In the genomic region with DNA sequence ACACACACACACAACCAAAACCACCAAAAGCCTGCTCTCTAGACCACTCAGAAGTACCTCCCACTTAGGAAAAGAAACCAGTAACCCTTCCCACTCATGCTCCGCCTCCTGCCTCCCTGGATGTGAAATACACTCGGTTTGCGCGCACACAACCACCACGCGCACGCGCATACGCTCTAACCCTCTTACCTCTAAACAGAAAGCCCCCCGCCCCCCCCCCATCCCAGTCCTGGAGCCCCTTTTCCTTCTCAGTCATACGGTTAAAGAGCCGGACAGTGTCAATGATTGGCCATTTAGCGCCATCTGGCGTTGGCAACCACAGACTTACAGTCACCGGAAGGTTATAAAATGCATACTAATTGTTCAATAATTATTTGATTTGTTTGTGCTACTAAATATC, we compare ENCODE assay signal across 8 mouse cellular contexts. TPM values are rescaled to one million over a fixed set of nuclear protein-coding genes. Genes with fewer than 3 reads are reported as not detected.
DNase-seq lines count a peak whose midpoint lies in the region; ATAC-seq and TF ChIP-seq lines count a peak whose summit lies in the region.

No protein-coding gene starts in this region.

- H3K79me2 ChIP-seq in liver, adult 2 months (ENCODE audit: control insufficient read depth, insufficient read depth, low read length): no peaks in the 10 kb centered on the region

- peak overlapping the region; percentile 81 for H3K27ac ChIP-seq in embryonic facial prominence, embryonic 11.5 days (replicated peaks; ENCODE audit: low read depth, low read length)
- no peak overlapping the region for H3K27ac ChIP-seq in hindbrain, embryonic 11.5 days (ENCODE audit: low read depth, low read length)
- no peak overlapping the region for H3K27ac ChIP-seq in liver, adult 2 months (replicated peaks; ENCODE audit: insufficient read depth, low read depth, low read length)
- no peak overlapping the region for H3K27ac ChIP-seq in midbrain, embryonic 16.5 days (ENCODE audit: low read length)

- peak overlapping the region; percentile 35 for H3K4me3 ChIP-seq in embryonic facial prominence, embryonic 11.5 days (ENCODE audit: low read depth, low read length)
- H3K4me3 ChIP-seq in hindbrain, embryonic 11.5 days (ENCODE audit: low read depth, low read length): no peak overlapping the region
- H3K4me3 ChIP-seq in liver, adult 2 months (ENCODE audit: insufficient read depth, low read depth, low read length): 0 out of 2 replicates have a peak overlapping the region, but pooled peaks have one; percentile 18
- H3K4me3 ChIP-seq in midbrain, embryonic 16.5 days (ENCODE audit: low read depth, low read length): peak overlapping the region; percentile 45; the same call in 1 of the 2 replicates

- no peaks in the 10 kb centered on the region for H3K9me3 ChIP-seq in embryonic facial prominence, embryonic 11.5 days (replicated peaks; ENCODE audit: control insufficient read depth, low read length)
- H3K9me3 ChIP-seq in hindbrain, embryonic 11.5 days (ENCODE audit: control insufficient read depth, low read length): no peaks in the 10 kb centered on the region
- no peaks in the 10 kb centered on the region for H3K9me3 ChIP-seq in midbrain, embryonic 16.5 days (replicated peaks; ENCODE audit: control insufficient read depth, low read length, poor library complexity, severe bottlenecking)

- H3K27me3 ChIP-seq in embryonic facial prominence, embryonic 11.5 days (ENCODE audit: control insufficient read depth, insufficient read depth, low read length): peaks cover 3% of the 10 kb centered on the region
- peaks cover 16% of the 10 kb centered on the region for H3K27me3 ChIP-seq in hindbrain, embryonic 11.5 days (ENCODE audit: control insufficient read depth, insufficient read depth, low read length)
- H3K27me3 ChIP-seq in liver, adult 2 months (ENCODE audit: control insufficient read depth, insufficient read depth, low read length): peaks cover 10% of the 10 kb centered on the region
- H3K27me3 ChIP-seq in midbrain, embryonic 16.5 days (ENCODE audit: control insufficient read depth, insufficient read depth, low read depth, low read length): peaks cover 27% of the 10 kb centered on the region

- peak; percentile 59 for TF ChIP-seq CTCF in liver, adult 2 months (IDR thresholded peaks at IDR 0.05; ENCODE audit: low read depth, low read length)

- no peaks in the 10 kb centered on the region for H3K36me3 ChIP-seq in embryonic facial prominence, embryonic 11.5 days (replicated peaks; ENCODE audit: control insufficient read depth, insufficient read depth, low read depth, low read length)
- H3K36me3 ChIP-seq in hindbrain, embryonic 11.5 days (ENCODE audit: control insufficient read depth, insufficient read depth, low read length): no peaks in the 10 kb centered on the region
- no peaks in the 10 kb centered on the region for H3K36me3 ChIP-seq in liver, adult 2 months (ENCODE audit: control insufficient read depth, insufficient read depth, low read length)
- H3K36me3 ChIP-seq in midbrain, embryonic 16.5 days (ENCODE audit: control insufficient read depth, insufficient read depth, low read length): no peaks in the 10 kb centered on the region

- peaks cover 20% of the 10 kb centered on the region for H3K4me1 ChIP-seq in embryonic facial prominence, embryonic 11.5 days (ENCODE audit: control insufficient read depth, insufficient read depth, low read length)
- peaks cover 20% of the 10 kb centered on the region for H3K4me1 ChIP-seq in hindbrain, embryonic 11.5 days (replicated peaks; ENCODE audit: control insufficient read depth, insufficient read depth, low read length)
- peaks cover 9% of the 10 kb centered on the region; the same call in 1 of the 2 replicates for H3K4me1 ChIP-seq in liver, adult 2 months (ENCODE audit: control insufficient read depth, insufficient read depth, low read length)
- peaks cover 12% of the 10 kb centered on the region for H3K4me1 ChIP-seq in midbrain, embryonic 16.5 days (ENCODE audit: control insufficient read depth, insufficient read depth, low read length)

- peak overlapping the region; percentile 97 for H3K4me2 ChIP-seq in embryonic facial prominence, embryonic 11.5 days (ENCODE audit: low read depth, low read length)
- H3K4me2 ChIP-seq in hindbrain, embryonic 11.5 days (replicated peaks; ENCODE audit: low read depth, low read length): peak overlapping the region; percentile 57; the same call in 1 of the 2 replicates
- H3K4me2 ChIP-seq in midbrain, embryonic 16.5 days (ENCODE audit: low read length): peak overlapping the region; percentile 79

- no peak overlapping the region; the same call in 1 of the 2 replicates for H3K9ac ChIP-seq in embryonic facial prominence, embryonic 11.5 days (replicated peaks; ENCODE audit: low read length)
- H3K9ac ChIP-seq in hindbrain, embryonic 11.5 days (ENCODE audit: low read depth, low read length): no peak overlapping the region
- no peak overlapping the region for H3K9ac ChIP-seq in liver, adult 2 months (ENCODE audit: low read depth, low read length)
- peak overlapping the region; percentile 34; the same call in 1 of the 2 replicates for H3K9ac ChIP-seq in midbrain, embryonic 16.5 days (ENCODE audit: low read depth, low read length)

- peak; percentile 72 for DNase-seq in kidney, adult 18-20 months
- no peak for DNase-seq in kidney, adult 11 months
- DNase-seq in MEL-GATA-1-ER (ENCODE audit: extremely low read depth, low read depth): peak; percentile 38
- peak; percentile 93 for DNase-seq in embryonic facial prominence, embryonic 11.5 days (ENCODE audit: low spot score)
- DNase-seq in hindbrain, embryonic 11.5 days (ENCODE audit: low spot score): peak; percentile 87
- no peak for DNase-seq in liver, adult 2 months (ENCODE audit: extremely low read depth, low read depth, low spot score)
- no peak for DNase-seq in right cerebral cortex, adult 18-20 months

- no peak for ATAC-seq in embryonic facial prominence, embryonic 11.5 days (replicated peaks; ENCODE audit: insufficient number of reproducible peaks, low FRiP score, low TSS enrichment, low read depth)
- 0 out of 2 replicates have a peak, but pooled peaks have one; percentile 20 for ATAC-seq in hindbrain, embryonic 11.5 days (ENCODE audit: low FRiP score)
- ATAC-seq in midbrain, embryonic 16.5 days: no peak

- WGBS in embryonic facial prominence, embryonic 11.5 days: under 1% methylated on average over 15 of the region's 15 CpGs
- 2% methylated on average over 15 of the region's 15 CpGs for WGBS in hindbrain, embryonic 11.5 days
- WGBS in liver, adult 2 months: 3% methylated on average over 15 of the region's 15 CpGs
- WGBS in midbrain, embryonic 16.5 days: under 1% methylated on average over 15 of the region's 15 CpGs

- no peak for TF ChIP-seq POLR2A in liver, adult 2 months (IDR thresholded peaks at IDR 0.05; ENCODE audit: extremely low read depth, insufficient read depth, low read length)

RNA-seq across cellular contexts. Expression of gene Cd248, which starts 5.2 kb away (rescaled TPM):
- 43.1 and 48.4 TPM in 2 replicates for polyA plus RNA-seq in embryonic facial prominence, embryonic 11.5 days (2014; fragmentation: Nextera tagmentation; extraction: Ambion mirVana)
- 26.8 and 27.9 TPM in 2 replicates for polyA plus RNA-seq in hindbrain, embryonic 11.5 days (2014; fragmentation: Nextera tagmentation; extraction: Ambion mirVana)
- 0.18 and 0.54 TPM in 2 replicates for total RNA-seq in liver, adult 2 months (2014; rRNA removed)
- 0.57 and 0.98 TPM in 2 replicates for polyA plus RNA-seq in liver, adult 2 months (2012; rRNA removed)
- polyA plus RNA-seq in midbrain, embryonic 16.5 days (2015; fragmentation: Nextera tagmentation; extraction: Ambion mirVana): 16.0 and 16.5 TPM in 2 replicates

RNA-seq across cellular contexts. Expression of gene Tmem151a, which starts 12.3 kb away (rescaled TPM):
- 1.8 and 2.1 TPM in 2 replicates for polyA plus RNA-seq in embryonic facial prominence, embryonic 11.5 days (2014; fragmentation: Nextera tagmentation; extraction: Ambion mirVana)
- polyA plus RNA-seq in hindbrain, embryonic 11.5 days (2014; fragmentation: Nextera tagmentation; extraction: Ambion mirVana): 1.6 and 1.8 TPM in 2 replicates
- total RNA-seq in liver, adult 2 months (2014; rRNA removed): under 0.01 TPM in 2 replicates
- 0.24 and 0.26 TPM in 2 replicates for polyA plus RNA-seq in liver, adult 2 months (2012; rRNA removed)
- 22.7 and 31.9 TPM in 2 replicates for polyA plus RNA-seq in midbrain, embryonic 16.5 days (2015; fragmentation: Nextera tagmentation; extraction: Ambion mirVana)

RNA-seq across cellular contexts. Expression of gene Yif1a, which starts 15.3 kb away (rescaled TPM):
- 62.8 and 75.8 TPM in 2 replicates for polyA plus RNA-seq in embryonic facial prominence, embryonic 11.5 days (2014; fragmentation: Nextera tagmentation; extraction: Ambion mirVana)
- 75.6 and 81.3 TPM in 2 replicates for polyA plus RNA-seq in hindbrain, embryonic 11.5 days (2014; fragmentation: Nextera tagmentation; extraction: Ambion mirVana)
- 79.3 and 85.7 TPM in 2 replicates for total RNA-seq in liver, adult 2 months (2014; rRNA removed)
- polyA plus RNA-seq in liver, adult 2 months (2012; rRNA removed): 188 and 215 TPM in 2 replicates
- 39.8 and 46.6 TPM in 2 replicates for polyA plus RNA-seq in midbrain, embryonic 16.5 days (2015; fragmentation: Nextera tagmentation; extraction: Ambion mirVana)

RNA-seq across cellular contexts. Expression of gene Rin1, which starts 22.7 kb away (rescaled TPM):
- 0.99 and 1.2 TPM in 2 replicates for polyA plus RNA-seq in embryonic facial prominence, embryonic 11.5 days (2014; fragmentation: Nextera tagmentation; extraction: Ambion mirVana)
- 0.80 and 1.7 TPM in 2 replicates for polyA plus RNA-seq in hindbrain, embryonic 11.5 days (2014; fragmentation: Nextera tagmentation; extraction: Ambion mirVana)
- total RNA-seq in liver, adult 2 months (2014; rRNA removed): 0.09 and 0.20 TPM in 2 replicates
- 0.40 and 0.78 TPM in 2 replicates for polyA plus RNA-seq in liver, adult 2 months (2012; rRNA removed)
- polyA plus RNA-seq in midbrain, embryonic 16.5 days (2015; fragmentation: Nextera tagmentation; extraction: Ambion mirVana): 1.5 and 1.8 TPM in 2 replicates

RNA-seq across cellular contexts. Expression of gene Cnih2, which starts 25.3 kb away (rescaled TPM):
- polyA plus RNA-seq in embryonic facial prominence, embryonic 11.5 days (2014; fragmentation: Nextera tagmentation; extraction: Ambion mirVana): 48.9 and 54.0 TPM in 2 replicates
- 126 and 128 TPM in 2 replicates for polyA plus RNA-seq in hindbrain, embryonic 11.5 days (2014; fragmentation: Nextera tagmentation; extraction: Ambion mirVana)
- total RNA-seq in liver, adult 2 months (2014; rRNA removed): not detected in 2 replicates
- 0.12 and 0.19 TPM in 2 replicates for polyA plus RNA-seq in liver, adult 2 months (2012; rRNA removed)
- 430 and 432 TPM in 2 replicates for polyA plus RNA-seq in midbrain, embryonic 16.5 days (2015; fragmentation: Nextera tagmentation; extraction: Ambion mirVana)

Comparison
In these comparisons a context has a peak if more than half of its experiments do, and no peak if none do; other contexts are left out.
1. DNase-seq: peak in kidney, adult 18-20 months (single experiment), MEL-GATA-1-ER (single experiment), embryonic facial prominence, embryonic 11.5 days (single experiment) and hindbrain, embryonic 11.5 days (single experiment); none in kidney, adult 11 months (single experiment), liver, adult 2 months (single experiment) and right cerebral cortex, adult 18-20 months (single experiment).
2. Peak in every context shown above with its lines, with median percentiles within 50 percentile points of each other: H3K4me2 ChIP-seq.